Mouse (Mus musculus) limb, embryonic 13.5 days (tissue): ENCODE measurements around the gene Megf9. TPM values are rescaled to one million over a fixed set of nuclear protein-coding genes. Genes with fewer than 3 reads are reported as not detected.

ENCODE experiments used
- polyA plus RNA-seq: library from polyadenylated mRNA; unstranded; fragments of >200 nt; fragmentation: Nextera tagmentation; extraction: Ambion mirVana; gene quantifications from 2 replicates; pipeline ENCODE4 v1.2.1, GENCODE M21; 2015

Megf9 gene
- polyA plus RNA-seq, 1 experiment from 2014 or later, result 11.8 TPM

Other genes with a start within 250 kb of the Megf9 start
- 22.7 and 25.4 TPM in 2 replicates for gene Cdk5rap2, start 124.6 kb downstream of the Megf9 start, polyA plus RNA-seq